Mouse (Mus musculus) liver, postnatal 0 days (tissue): ENCODE results near the gene Pcsk5.

Experiments used
- CTCF ChIP-seq: sonication (generic); IDR thresholded peaks from 2 replicates; pipeline ENCODE4 v1.5.1; 2016; ENCODE audit warnings: antibody characterized with exemption, low read depth
- EP300 ChIP-seq: IDR thresholded peaks from 2 replicates; pipeline ENCODE4 v1.6.1; 2016; ENCODE audit warnings: antibody characterized with exemption, low read depth, mild to moderate bottlenecking

DNA sequence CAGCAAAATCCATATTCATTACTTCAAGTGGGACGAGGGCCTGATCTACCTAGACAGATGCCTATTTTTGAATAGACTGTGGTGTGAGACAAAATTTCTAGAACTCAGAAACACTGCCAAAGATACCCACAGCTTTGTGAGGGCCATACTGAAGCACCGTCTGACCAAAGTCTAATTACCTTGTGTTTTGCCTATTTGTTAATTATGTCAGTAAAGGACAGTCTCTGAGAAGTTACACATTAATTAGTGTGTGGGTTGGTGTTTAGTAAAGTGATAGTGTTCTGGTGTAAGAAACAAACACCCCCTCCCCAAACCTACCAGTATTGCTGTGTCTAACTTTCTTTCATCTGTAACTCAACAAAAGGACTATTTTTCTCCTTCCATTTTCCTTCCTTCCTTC is 266.5 kb downstream of the Pcsk5 start:
- TF ChIP-seq CTCF (no peak), EP300 (no peak)
